Mouse (Mus musculus): ENCODE measurements around the gene Mfng. TPM values are rescaled to one million over a fixed set of nuclear protein-coding genes. Genes with fewer than 3 reads are reported as not detected.

Gene Mfng
- 100 to 1,000 TPM in 1 of 2 experiments, 10 to 100 TPM in 1; 83.2 to 100 TPM for total RNA-seq (2023)

GRCm38 (mm10) chr15:78773290-78773729, at the start of gene Mfng:
Gene Mfng, minus strand, starts transcription at chr15:78773475.

GRCm38 (mm10) chr15:78802776-78803391, 29.6 kb upstream of the Mfng start, which contains the start of gene Card10:
Gene Card10, minus strand, starts transcription at chr15:78803042.

GRCm38 (mm10) chr15:78718290-78719250, 54.7 kb downstream of the Mfng start, which contains the start of gene Elfn2:
Gene Elfn2, minus strand, starts transcription at chr15:78718771.

Other genes with a start within 250 kb of the Mfng start
- gene C1qtnf6, start 242.1 kb downstream of the Mfng start, total RNA-seq (2023) = not detected
- not detected for gene Sstr3, start 228.8 kb downstream of the Mfng start, total RNA-seq (2023)
- 100 to 1,000 TPM; 788 to 860 TPM for gene Rac2, start 200.7 kb downstream of the Mfng start, total RNA-seq (2023)
- 100 to 1,000 TPM; 166 to 178 TPM for gene Cyth4, start 176.4 kb downstream of the Mfng start, total RNA-seq (2023)
- under 1 TPM in 1 of 2 experiments, not detected in 1; 0.12 TPM for gene Elfn2, start 54.7 kb downstream of the Mfng start, total RNA-seq (2023)
- gene Card10, start 29.6 kb upstream of the Mfng start, total RNA-seq (2023) = under 1 TPM in 1 of 2 experiments, not detected in 1; 0.38 TPM
- gene Cdc42ep1, start 69.1 kb upstream of the Mfng start, total RNA-seq (2023) = not detected
- not detected for gene Lgals2, start 82.1 kb upstream of the Mfng start, total RNA-seq (2023)
- gene Gga1, start 103.7 kb upstream of the Mfng start, total RNA-seq (2023) = 10 to 100 TPM; 74.7 to 77.9 TPM
- under 1 TPM in 1 of 2 experiments, not detected in 1; 0.80 TPM for gene Gm49510, start 126.2 kb upstream of the Mfng start, total RNA-seq (2023)
- gene Sh3bp1, start 126.3 kb upstream of the Mfng start, total RNA-seq (2023) = 10 to 100 TPM; 60.9 to 70.6 TPM
- gene Pdxp, start 140.4 kb upstream of the Mfng start, total RNA-seq (2023) = 1 to 10 TPM; 9.8 to 9.9 TPM
- gene Lgals1, start 153.2 kb upstream of the Mfng start, total RNA-seq (2023) = 10 to 100 TPM in 1 of 2 experiments, 1 to 10 TPM in 1; 7.2 to 10.1 TPM
- 10 to 100 TPM; 36.2 to 47.2 TPM for gene Nol12, start 161.5 kb upstream of the Mfng start, total RNA-seq (2023)
- gene Triobp, start 174.2 kb upstream of the Mfng start, total RNA-seq (2023) = 10 to 100 TPM; 46.6 to 65.7 TPM